In the genomic region with DNA sequence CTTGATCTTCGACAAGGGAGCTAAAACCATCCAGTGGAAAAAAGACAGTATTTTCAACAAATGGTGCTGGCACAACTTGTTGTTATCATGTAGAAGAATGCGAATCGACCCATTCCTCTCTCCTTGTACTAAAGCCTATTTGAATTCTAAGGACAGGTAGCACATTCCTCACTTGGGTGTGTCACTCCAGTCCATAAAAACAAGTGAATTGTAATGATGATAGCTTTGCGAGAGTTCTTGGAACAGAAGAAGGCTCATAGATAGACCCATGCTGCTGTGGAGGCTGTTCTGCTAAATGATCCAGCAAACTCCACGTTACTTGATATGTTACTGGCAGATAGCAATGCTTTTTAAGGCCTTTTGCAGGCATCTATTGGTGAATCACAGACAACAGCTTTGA, we compare ENCODE assay signal across 4 mouse cellular contexts.
A peak's percentile ranks its signal among the peaks of the same experiment; 100 is the strongest.
DNase-seq lines count a peak whose midpoint lies in the region.
"Not testable (repeated sequence)": the region's sequence is repeated elsewhere in the genome, so short reads cannot be mapped to it uniquely, and the experiment has no call there.

No protein-coding gene starts in this region.

- H3K4me1 ChIP-seq in ES-E14 (ENCODE audit: control insufficient read depth in 2 of 2, insufficient read depth in 2 of 2, low read length in 2 of 2, poor library complexity in 1 of 2): not testable (repeated sequence)

- DNase-seq in ES-CJ7 (ENCODE audit: low read depth, low spot score) (peak; percentile 70), ES-E14 (ENCODE audit: low read depth, low spot score) (peak; percentile 13), R1 (ENCODE audit: low read depth, low spot score) (peak; percentile 78), ZHBTc4 (ENCODE audit: low read depth, low spot score) (peak; percentile 64)

- H3K4me3 ChIP-seq in ES-E14 (ENCODE audit: insufficient read depth in 1 of 2, low read depth in 1 of 2, low read length in 2 of 2, poor library complexity in 1 of 2, severe bottlenecking in 1 of 2): not testable (repeated sequence)

- not testable (repeated sequence) for H3K9ac ChIP-seq in ES-E14 (ENCODE audit: insufficient read depth, low read depth, low read length, poor library complexity, severe bottlenecking)

- H3K9me3 ChIP-seq in ES-E14 (ENCODE audit: control insufficient read depth, insufficient read depth, low read depth, low read length): not testable (repeated sequence)

- in situ Hi-C loops in ES-E14 (cut with MboI; ENCODE audit: low sequenced_read_pairs in 2 of 2, unreplicated experiment in 2 of 2): not testable (repeated sequence)

- H3K27ac ChIP-seq in ES-E14 (ENCODE audit: insufficient read depth, low read depth, low read length, poor library complexity, severe bottlenecking): not testable (repeated sequence)

- not testable (repeated sequence) for H3K36me3 ChIP-seq in ES-E14 (ENCODE audit: control insufficient read depth, insufficient read depth, low read length, poor library complexity, severe bottlenecking)

Comparison
In these comparisons a context has a peak if more than half of its experiments do, and no peak if none do; other contexts are left out.
1. DNase-seq: peak in every context shown above with its lines; median percentile 78 in R1; 70 in ES-CJ7; 64 in ZHBTc4; 13 in ES-E14.